Mouse (Mus musculus) heart, embryonic 13.5 days (tissue): ENCODE data around the gene Armcx4. TPM values are rescaled to one million over a fixed set of nuclear protein-coding genes. Genes with fewer than 3 reads are reported as not detected.
"Not testable (repeated sequence)": the region's sequence is repeated elsewhere in the genome, so short reads cannot be mapped to it uniquely, and the experiment has no call there.

Experiments used
- ATAC-seq: fragments of 200-750 bp; cut with Nextera tagmentation; 2 replicates; pipeline ENCODE4 v1.8.0; 2017; ENCODE audit warnings: moderate TSS enrichment; ENCODE audit not compliant: insufficient number of reproducible peaks, low FRiP score, low TSS enrichment; ENCODE audit errors: extremely low read depth
- H3K27ac ChIP-seq: fragments of 300-500 bp; sonication (generic); replicated peaks from 2 replicates; pipeline ENCODE4 v1.5.1; 2015; ENCODE audit warnings: moderate library complexity, mild to moderate bottlenecking, inconsistent platforms
- H3K27me3 ChIP-seq: fragments of 300-500 bp; sonication (generic); replicated peaks from 2 replicates; pipeline ENCODE4 v1.6.1; 2015; ENCODE audit warnings: mild to moderate bottlenecking, inconsistent platforms
- H3K36me3 ChIP-seq: fragments of 300-500 bp; sonication (generic); 2 replicates; pipeline ENCODE4 v1.6.1; 2015; ENCODE audit warnings: mild to moderate bottlenecking, inconsistent platforms
- H3K4me1 ChIP-seq: fragments of 300-500 bp; sonication (generic); 2 replicates; pipeline ENCODE4 v1.6.1; 2015; ENCODE audit warnings: inconsistent platforms
- H3K4me2 ChIP-seq: fragments of 300-500 bp; sonication (generic); 2 replicates; pipeline ENCODE4 v1.6.1; 2015; ENCODE audit warnings: inconsistent platforms, mild to moderate bottlenecking, moderate library complexity
- H3K4me3 ChIP-seq: fragments of 300-500 bp; sonication (generic); 2 replicates; pipeline ENCODE4 v1.5.1; 2015; ENCODE audit warnings: moderate library complexity, mild to moderate bottlenecking, inconsistent platforms
- H3K9ac ChIP-seq: fragments of 300-500 bp; sonication (generic); 2 replicates; pipeline ENCODE4 v1.6.1; 2015; ENCODE audit warnings: inconsistent platforms, mild to moderate bottlenecking, moderate library complexity
- H3K9me3 ChIP-seq: fragments of 300-500 bp; sonication (generic); 2 replicates; pipeline ENCODE4 v1.6.1; 2016; ENCODE audit warnings: inconsistent platforms
- WGBS: fragments of 180-500 bp; shearing (Covaris S2); methylation state at CpG from one replicate; pipeline ENCODE4 v1.1.7; 2015; ENCODE audit warnings: mixed read lengths; 5-methylcytosine and 5-hydroxymethylcytosine counted together
- polyA plus RNA-seq: library from polyadenylated mRNA; unstranded; fragments of >200 nt; fragmentation: Nextera tagmentation; extraction: Ambion mirVana; gene quantifications from 2 replicates; pipeline ENCODE4 v1.2.1, GENCODE M21; 2015

Gene Armcx4
- polyA plus RNA-seq, 1 experiment from 2014 or later, result 4.1 TPM

GRCm38 (mm10) chrX:134689676-134690075 lies 3.4 kb downstream of the Armcx4 start:
- no peak overlapping the region for H3K9ac ChIP-seq
- H3K9me3 ChIP-seq, result no peaks in the 10 kb centered on the region
- 66% methylated on average over 2 of the region's 2 CpGs for WGBS
- no peak for ATAC-seq
- no peaks in the 10 kb centered on the region for H3K27me3 ChIP-seq
- H3K36me3 ChIP-seq, result peaks cover 63% of the 10 kb centered on the region
- peaks cover 13% of the 10 kb centered on the region; the same call in 1 of the 2 replicates for H3K4me1 ChIP-seq
- H3K4me3 ChIP-seq, result no peak overlapping the region
- no peak overlapping the region for H3K4me2 ChIP-seq
- no peak overlapping the region for H3K27ac ChIP-seq

- 82% methylated on average over 10 of the region's 10 CpGs for WGBS
Observed at GRCm38 (mm10) chrX:134690871-134691539, 4.7 kb downstream of the Armcx4 start.

GRCm38 (mm10) chrX:134691540-134691935 lies 5.2 kb downstream of the Armcx4 start:
- no peaks in the 10 kb centered on the region for H3K9me3 ChIP-seq
- 88% methylated on average over 2 of the region's 2 CpGs for WGBS
- no peak overlapping the region for H3K4me2 ChIP-seq
- H3K27me3 ChIP-seq, result no peaks in the 10 kb centered on the region
- H3K27ac ChIP-seq, result no peak overlapping the region
- H3K4me1 ChIP-seq, result peaks cover 13% of the 10 kb centered on the region; the same call in 1 of the 2 replicates
- ATAC-seq, result no peak
- no peak overlapping the region for H3K9ac ChIP-seq
- no peak overlapping the region for H3K4me3 ChIP-seq
- peaks cover 78% of the 10 kb centered on the region for H3K36me3 ChIP-seq

More at GRCm38 (mm10) chrX:134690871-134691539, 4.7 kb downstream of the Armcx4 start:
- Histone ChIP-seq H3K36me3 (peaks cover 75% of the 10 kb centered on the region), H3K9me3 (no peaks in the 10 kb centered on the region), H3K4me1 (peaks cover 13% of the 10 kb centered on the region; the same call in 1 of the 2 replicates), H3K27ac (no peak overlapping the region), H3K4me3 (no peak overlapping the region), H3K9ac (no peak overlapping the region), H3K27me3 (no peaks in the 10 kb centered on the region), H3K4me2 (no peak overlapping the region)
- ATAC-seq, result no peak

- ATAC-seq, result no peak
- Histone ChIP-seq H3K27me3 (no peaks in the 10 kb centered on the region), H3K9me3 (no peaks in the 10 kb centered on the region), H3K36me3 (peaks cover 16% of the 10 kb centered on the region), H3K4me3 (no peak overlapping the region), H3K4me1 (no peaks in the 10 kb centered on the region), H3K4me2 (no peak overlapping the region), H3K9ac (no peak overlapping the region), H3K27ac (no peak overlapping the region)
- 21% methylated on average over 3 of the region's 3 CpGs for WGBS
Observed at GRCm38 (mm10) chrX:134716863-134717262, 30.5 kb downstream of the Armcx4 start.

GRCm38 (mm10) chrX:134717752-134718308 lies 31.5 kb downstream of the Armcx4 start, which contains the start of gene Armcx1:
Armcx1 (plus strand) TSS chrX:134717963.
- Histone ChIP-seq H3K36me3 (peaks cover 21% of the 10 kb centered on the region), H3K9me3 (no peaks in the 10 kb centered on the region), H3K4me3 (peak within 1 kb of the TSS; percentile 63), H3K4me1 (no peaks in the 10 kb centered on the region), H3K27me3 (no peaks in the 10 kb centered on the region), H3K27ac (peak within 1 kb of the TSS; percentile 96), H3K9ac (peak within 1 kb of the TSS; percentile 86), H3K4me2 (peak within 1 kb of the TSS; percentile 67)
- 10% methylated on average over 16 of the region's 16 CpGs for WGBS
- peak; percentile 89 for ATAC-seq

DNA sequence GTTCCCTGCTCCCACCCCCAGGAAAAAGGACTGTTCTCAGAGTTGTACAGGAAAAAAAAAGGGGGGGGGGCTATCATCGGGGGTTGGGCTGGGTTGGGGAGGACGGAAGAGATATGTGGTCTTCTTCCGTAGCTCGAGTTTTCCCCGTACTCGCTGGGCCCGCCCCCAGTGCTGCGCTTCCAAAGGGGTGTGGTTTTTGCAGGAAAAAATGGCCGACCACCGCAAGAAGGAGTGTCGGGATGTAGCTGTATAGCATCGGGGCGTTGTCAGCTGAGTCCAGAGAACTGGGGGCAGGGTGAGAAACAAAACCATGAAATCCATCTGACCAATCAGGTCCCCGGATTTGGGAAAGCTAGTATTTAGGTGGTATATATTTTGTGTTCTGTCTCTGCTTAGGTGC lies 32.2 kb downstream of the Armcx4 start:
- Histone ChIP-seq H3K27ac (peak overlapping the region; percentile 96), H3K9me3 (no peaks in the 10 kb centered on the region), H3K4me3 (peak overlapping the region; percentile 63), H3K4me2 (peak overlapping the region; percentile 67), H3K9ac (peak overlapping the region; percentile 86), H3K27me3 (no peaks in the 10 kb centered on the region), H3K36me3 (peaks cover 21% of the 10 kb centered on the region), H3K4me1 (no peaks in the 10 kb centered on the region)
- ATAC-seq, result no peak
- 22% methylated on average over 14 of the region's 14 CpGs for WGBS

GRCm38 (mm10) chrX:134723762-134724161 lies 37.4 kb downstream of the Armcx4 start:
- WGBS, result 25% methylated on average over 2 of the region's 2 CpGs
- not testable (repeated sequence) for H3K27ac ChIP-seq, H3K9ac ChIP-seq, H3K27me3 ChIP-seq, H3K9me3 ChIP-seq, H3K4me1 ChIP-seq, H3K4me2 ChIP-seq, ATAC-seq, H3K4me3 ChIP-seq
- peaks cover 21% of the 10 kb centered on the region for H3K36me3 ChIP-seq

DNA sequence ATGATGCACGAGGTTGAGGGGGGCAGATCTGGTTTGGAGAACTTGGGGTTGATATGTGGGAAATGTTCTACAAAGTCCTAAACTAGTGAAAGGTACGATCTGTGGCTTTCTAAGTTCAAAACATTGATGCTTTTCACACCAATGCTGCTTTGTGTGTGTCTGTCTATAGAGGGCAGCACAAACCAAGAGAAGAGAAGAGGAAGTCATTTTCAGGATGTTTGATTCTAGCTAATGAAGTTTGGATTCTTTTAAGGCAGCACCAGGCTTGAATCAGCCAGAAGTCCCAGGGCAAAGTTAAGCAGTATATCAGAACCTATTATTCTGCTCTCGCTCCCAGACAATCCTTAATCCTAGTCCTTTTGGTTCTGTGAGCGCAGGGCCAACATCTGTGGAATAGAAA lies 43.5 kb downstream of the Armcx4 start:
- Histone ChIP-seq H3K4me3 (no peak overlapping the region), H3K27me3 (peaks cover 6% of the 10 kb centered on the region; the same call in 1 of the 2 replicates), H3K36me3 (no peaks in the 10 kb centered on the region), H3K9ac (no peak overlapping the region), H3K27ac (no peak overlapping the region), H3K9me3 (no peaks in the 10 kb centered on the region), H3K4me1 (no peaks in the 10 kb centered on the region), H3K4me2 (no peak overlapping the region)
- no peak for ATAC-seq
- 32% methylated on average over 4 of the region's 4 CpGs for WGBS

DNA sequence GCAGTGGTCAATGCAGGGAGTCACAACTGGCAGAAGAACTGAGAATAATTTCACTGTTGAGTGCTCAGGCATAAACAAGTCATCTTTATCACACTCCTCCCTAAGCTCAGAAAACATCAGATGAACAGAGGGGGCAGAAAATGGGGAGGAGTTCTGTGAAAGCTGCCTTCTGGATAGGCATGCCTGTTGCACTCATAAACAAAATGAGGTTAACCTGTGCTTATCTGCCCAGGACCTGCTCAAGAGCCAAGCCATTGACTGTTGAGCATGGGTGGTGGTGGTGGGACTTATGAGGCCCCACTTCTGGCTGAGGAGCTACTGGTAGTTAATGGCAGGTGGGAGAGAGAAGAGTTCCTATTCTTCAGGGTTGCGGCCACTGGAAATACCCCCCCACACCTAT lies 51.5 kb downstream of the Armcx4 start:
- no peak for ATAC-seq
- WGBS, result 88% methylated on average over 1 of the region's 1 CpGs
- no peak overlapping the region for H3K27ac ChIP-seq

GRCm38 (mm10) chrX:134739160-134739559 lies 52.8 kb downstream of the Armcx4 start:
- H3K4me1 ChIP-seq, result no peaks in the 10 kb centered on the region
- H3K9ac ChIP-seq, result no peak overlapping the region
- no peaks in the 10 kb centered on the region for H3K36me3 ChIP-seq
- no peak overlapping the region for H3K27ac ChIP-seq
- H3K27me3 ChIP-seq, result peaks cover 6% of the 10 kb centered on the region; the same call in 1 of the 2 replicates
- H3K9me3 ChIP-seq, result no peaks in the 10 kb centered on the region
- 58% methylated on average over 4 of the region's 4 CpGs for WGBS
- ATAC-seq, result no peak
- no peak overlapping the region for H3K4me2 ChIP-seq
- H3K4me3 ChIP-seq, result no peak overlapping the region

More for the DNA sequence above, 51.5 kb downstream of the Armcx4 start:
- Histone ChIP-seq H3K9me3 (no peaks in the 10 kb centered on the region), H3K4me1 (no peaks in the 10 kb centered on the region), H3K9ac (no peak overlapping the region), H3K4me2 (no peak overlapping the region), H3K4me3 (no peak overlapping the region), H3K36me3 (no peaks in the 10 kb centered on the region), H3K27me3 (peaks cover 6% of the 10 kb centered on the region; the same call in 1 of the 2 replicates)

DNA sequence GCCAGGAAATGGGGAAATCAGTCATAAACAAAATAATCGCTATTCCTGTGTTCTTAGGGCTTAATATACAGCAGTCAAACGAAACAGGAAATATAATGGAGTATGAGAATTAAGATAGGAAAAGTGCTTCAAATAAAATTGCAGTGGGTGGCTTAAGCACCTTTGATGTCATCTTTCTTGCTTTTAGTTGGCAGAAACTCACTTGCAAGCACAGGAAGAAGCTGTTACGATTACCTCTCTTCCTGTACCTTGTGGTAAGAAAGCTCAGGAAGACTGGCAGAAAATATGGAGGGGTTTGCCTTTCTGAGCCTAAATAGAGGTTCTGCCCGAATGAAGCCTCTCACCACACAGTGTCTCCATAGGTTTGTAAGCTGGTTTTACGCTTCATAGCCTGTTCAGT lies 55.5 kb downstream of the Armcx4 start:
- Histone ChIP-seq H3K9me3 (no peaks in the 10 kb centered on the region), H3K27ac (no peak overlapping the region), H3K4me1 (no peaks in the 10 kb centered on the region), H3K9ac (no peak overlapping the region), H3K4me3 (no peak overlapping the region), H3K36me3 (no peaks in the 10 kb centered on the region), H3K4me2 (no peak overlapping the region), H3K27me3 (no peaks in the 10 kb centered on the region)
- no peak for ATAC-seq
- 61% methylated on average over 5 of the region's 5 CpGs for WGBS
